Mouse (Mus musculus): ENCODE data around the gene Abcg3.
"Not testable (repeated sequence)": the region's sequence is repeated elsewhere in the genome, so short reads cannot be mapped to it uniquely, and the experiment has no call there.

Gene Abcg3

DNA sequence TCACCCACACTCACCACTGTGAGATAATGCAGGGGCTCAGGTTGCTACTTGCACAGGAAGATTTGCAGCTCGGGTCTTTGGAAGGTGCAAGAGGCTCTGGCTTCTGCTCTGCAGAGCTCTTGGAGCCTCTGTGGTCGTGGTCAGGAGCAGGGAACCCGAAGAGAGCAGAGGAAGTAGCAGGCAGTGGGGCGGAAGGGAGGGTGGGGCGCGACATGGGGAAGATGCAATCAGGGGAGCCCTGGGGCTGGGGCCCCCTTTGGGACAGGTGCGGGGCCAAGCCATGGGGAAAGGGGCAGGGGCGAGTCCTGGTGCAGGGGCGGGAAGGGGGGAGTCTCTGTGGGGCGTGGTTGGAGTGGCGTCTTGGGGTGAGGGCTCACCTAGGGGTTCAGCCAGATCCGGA, at the start of gene Abcg3:
Gene Abcg3 (minus strand): TSS at position 184 of the 400 bp plus-strand sequence.
- no peak for DNase-seq (ENCODE audit: low spot score)

GRCm38 (mm10) chr5:105012551-105012950, 30.0 kb upstream of the Abcg3 start:
- no peak for DNase-seq (ENCODE audit: low spot score)

DNA sequence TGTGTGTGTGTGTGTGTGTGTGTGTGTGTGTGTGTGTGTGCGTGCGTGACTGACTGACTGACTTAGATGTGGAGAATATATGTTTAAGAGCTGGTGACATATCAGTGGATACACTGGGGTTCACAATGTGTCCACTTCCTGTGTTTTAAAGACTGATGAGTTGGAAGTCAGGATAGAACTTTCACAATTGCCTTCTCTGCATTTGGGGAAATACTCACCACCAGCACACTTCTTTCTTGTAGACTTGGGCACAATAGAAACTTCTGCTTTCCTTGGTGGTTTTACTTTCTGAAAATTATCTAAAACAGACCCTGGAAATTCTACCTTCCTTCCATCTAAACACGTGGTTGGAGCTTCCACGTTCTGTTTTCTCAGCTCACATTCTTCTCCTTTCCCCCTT, 29.1 kb upstream of the Abcg3 start:
- no peak for DNase-seq (ENCODE audit: low spot score)

DNA sequence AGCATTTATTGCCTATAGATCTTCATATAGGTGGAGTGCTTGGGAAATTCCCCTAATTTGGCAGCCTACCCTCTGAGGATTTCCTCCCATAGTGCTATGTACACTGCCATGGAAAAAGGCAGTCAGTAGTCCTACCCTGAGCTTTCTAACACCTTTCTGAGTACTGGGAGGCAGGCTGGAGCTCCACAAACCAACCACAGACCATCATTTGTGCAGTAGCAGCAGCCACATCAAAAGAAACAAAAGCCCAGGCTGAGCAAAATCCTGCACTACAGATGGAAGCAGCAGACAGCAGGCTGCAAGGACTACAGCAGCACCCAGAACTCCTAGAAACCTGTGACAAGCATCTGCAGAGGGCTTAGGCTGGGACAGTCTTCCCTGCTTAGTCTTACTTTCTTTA, 27.9 kb upstream of the Abcg3 start:
- DNase-seq (ENCODE audit: low spot score): no peak

DNA sequence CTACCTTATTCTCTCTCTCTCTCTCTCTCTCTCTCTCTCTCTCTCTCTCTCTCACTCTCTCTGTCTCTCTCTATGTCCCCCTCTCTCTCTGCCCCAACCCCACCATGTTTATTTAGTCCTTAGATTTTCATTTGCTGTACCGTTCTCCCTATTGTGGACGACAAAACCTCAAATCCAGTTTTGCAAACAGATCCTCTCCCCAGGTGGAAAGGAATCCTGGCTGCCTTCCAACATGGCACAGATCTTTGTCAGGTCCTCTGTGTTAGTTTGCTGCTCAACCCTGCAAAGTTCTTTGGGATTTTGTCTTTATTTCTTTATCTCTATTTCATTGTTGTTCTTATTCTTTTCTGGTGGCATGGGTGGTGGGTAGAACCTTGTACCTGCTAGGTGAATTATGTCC, 6.9 kb upstream of the Abcg3 start:
- DNase-seq (ENCODE audit: low spot score): no peak

- DNase-seq (ENCODE audit: low spot score): no peak
Measured at GRCm38 (mm10) chr5:104988000-104988399, 5.5 kb upstream of the Abcg3 start.

- no peak for DNase-seq (ENCODE audit: low spot score)
Measured at GRCm38 (mm10) chr5:104986706-104987105, 4.2 kb upstream of the Abcg3 start.

DNA sequence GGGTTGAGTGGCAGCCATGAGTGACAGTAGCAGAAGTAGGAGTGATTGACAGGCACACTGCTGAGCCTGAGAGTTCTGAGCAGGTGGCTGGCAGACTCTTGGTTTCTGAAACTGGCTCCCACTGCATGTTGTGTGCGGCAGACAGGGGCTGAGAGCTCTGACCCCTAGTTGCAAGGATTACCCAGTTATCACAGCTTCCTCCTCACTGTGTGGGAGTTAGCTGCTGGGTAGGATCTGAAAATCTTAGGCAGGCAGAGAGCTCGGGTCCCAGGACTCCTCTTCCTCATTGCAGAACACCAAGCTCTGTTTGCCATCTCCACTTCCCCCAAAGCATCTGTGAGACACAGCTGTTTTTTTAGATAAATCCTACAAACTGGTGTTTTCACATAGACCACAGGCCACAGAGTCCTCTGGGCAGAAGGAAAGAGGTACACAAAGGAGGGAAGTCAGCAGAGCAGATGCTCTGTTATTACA, 3.4 kb downstream of the Abcg3 start:
- DNase-seq (ENCODE audit: low spot score): no peak

DNA sequence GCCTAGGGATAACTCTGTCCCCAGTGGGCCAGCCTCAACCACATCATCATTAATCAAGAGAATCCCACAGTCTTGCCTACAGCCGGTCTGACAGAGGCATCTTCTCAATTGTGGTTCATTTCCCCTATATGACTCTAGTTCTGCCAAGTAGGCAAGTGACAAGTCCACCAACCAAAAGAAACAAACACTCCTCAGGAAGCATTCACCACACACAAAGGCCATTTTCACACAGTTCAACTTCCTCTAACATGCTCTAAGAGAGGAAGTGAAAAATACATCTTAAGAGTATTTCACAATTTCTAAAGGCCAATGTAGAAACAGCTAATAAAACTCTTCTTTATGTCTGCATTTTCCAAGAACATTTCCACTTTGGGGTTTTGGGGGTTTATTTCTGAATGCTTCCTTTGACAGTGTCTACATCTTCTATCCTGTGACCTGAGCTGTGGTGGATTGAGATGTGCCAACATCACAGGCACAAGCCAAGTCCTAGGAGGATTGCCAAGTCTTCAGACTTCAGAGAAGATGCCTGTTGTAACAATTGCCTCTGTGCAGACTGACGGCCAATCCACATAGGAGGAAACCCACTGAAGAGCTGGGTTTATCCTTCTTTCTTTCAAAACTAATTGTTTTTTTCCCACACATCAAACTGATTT, 24.3 kb downstream of the Abcg3 start:
- peak; percentile 58 for DNase-seq (ENCODE audit: low spot score)

GRCm38 (mm10) chr5:104955208-104955607, 27.3 kb downstream of the Abcg3 start:
- no peak for DNase-seq (ENCODE audit: low spot score)

DNA sequence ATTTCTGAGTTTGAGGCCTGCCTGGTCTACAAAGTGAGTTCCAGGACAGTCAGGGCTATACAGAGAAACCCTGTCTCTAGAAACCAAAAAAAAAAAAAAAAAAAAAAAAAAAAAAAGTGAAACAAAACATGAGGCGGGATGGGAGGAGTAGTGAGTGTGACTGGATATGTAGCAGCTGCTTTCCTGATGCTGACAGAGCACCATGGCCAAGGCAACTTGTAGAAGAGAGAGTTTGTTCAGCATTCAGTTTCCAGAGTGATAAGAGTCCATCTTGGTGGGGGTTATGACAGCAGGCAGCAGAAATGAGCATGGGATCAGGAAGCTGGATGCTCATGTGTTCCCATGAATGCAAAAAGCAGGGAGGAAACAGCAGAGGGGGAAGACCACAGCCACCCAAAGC, 35.6 kb downstream of the Abcg3 start:
- DNase-seq (ENCODE audit: low spot score): no peak

GRCm38 (mm10) chr5:104934148-104934547, 48.4 kb downstream of the Abcg3 start:
- DNase-seq (ENCODE audit: low spot score): peak; percentile 31

- DNase-seq (ENCODE audit: low spot score): not testable (repeated sequence)
Measured at GRCm38 (mm10) chr5:104906556-104906955, 76.0 kb downstream of the Abcg3 start.
